Mouse (Mus musculus) heart, embryonic 10.5 days (tissue): ENCODE data around the gene Gm13889. TPM values are rescaled to one million over a fixed set of nuclear protein-coding genes. Genes with fewer than 3 reads are reported as not detected.

Experiments
- DNase-seq: peaks from one replicate; pipeline ENCODE4 v3.0.0-alpha.2; 2017; ENCODE audit warnings: low spot score
- H3K27ac ChIP-seq: fragments of 300-500 bp; sonication (generic); 2 replicates; pipeline ENCODE4 v1.5.1; 2016; ENCODE audit warnings: mild to moderate bottlenecking
- H3K27me3 ChIP-seq: fragments of 300-500 bp; sonication (generic); 2 replicates; pipeline ENCODE4 v1.6.1; 2016; ENCODE audit warnings: mild to moderate bottlenecking; ENCODE audit not compliant: poor library complexity, insufficient read depth, severe bottlenecking
- H3K36me3 ChIP-seq: fragments of 300-500 bp; sonication (generic); 2 replicates; pipeline ENCODE4 v1.6.1; 2016; ENCODE audit warnings: mild to moderate bottlenecking, moderate library complexity
- H3K4me1 ChIP-seq: fragments of 300-500 bp; sonication (generic); 2 replicates; pipeline ENCODE4 v1.6.1; 2016; ENCODE audit warnings: mild to moderate bottlenecking
- H3K4me3 ChIP-seq: fragments of 300-500 bp; sonication (generic); 2 replicates; pipeline ENCODE4 v1.5.1; 2016; ENCODE audit warnings: mild to moderate bottlenecking, moderate library complexity
- H3K9me3 ChIP-seq: fragments of 300-500 bp; sonication (generic); 2 replicates; pipeline ENCODE4 v1.6.1; 2016; ENCODE audit warnings: mild to moderate bottlenecking, moderate library complexity
- WGBS: fragments of 180-500 bp; shearing (Covaris S2); methylation state at CpG from one replicate; pipeline ENCODE4 v1.1.7; 2016; 5-methylcytosine and 5-hydroxymethylcytosine counted together
- polyA plus RNA-seq: library from polyadenylated mRNA; unstranded; fragments of >200 nt; fragmentation: Nextera tagmentation; extraction: Ambion mirVana; gene quantifications from 2 replicates; pipeline ENCODE4 v1.2.1, GENCODE M21; 2016

Gm13889 gene
- 2.6 and 3.1 TPM in 2 replicates for polyA plus RNA-seq

DNA sequence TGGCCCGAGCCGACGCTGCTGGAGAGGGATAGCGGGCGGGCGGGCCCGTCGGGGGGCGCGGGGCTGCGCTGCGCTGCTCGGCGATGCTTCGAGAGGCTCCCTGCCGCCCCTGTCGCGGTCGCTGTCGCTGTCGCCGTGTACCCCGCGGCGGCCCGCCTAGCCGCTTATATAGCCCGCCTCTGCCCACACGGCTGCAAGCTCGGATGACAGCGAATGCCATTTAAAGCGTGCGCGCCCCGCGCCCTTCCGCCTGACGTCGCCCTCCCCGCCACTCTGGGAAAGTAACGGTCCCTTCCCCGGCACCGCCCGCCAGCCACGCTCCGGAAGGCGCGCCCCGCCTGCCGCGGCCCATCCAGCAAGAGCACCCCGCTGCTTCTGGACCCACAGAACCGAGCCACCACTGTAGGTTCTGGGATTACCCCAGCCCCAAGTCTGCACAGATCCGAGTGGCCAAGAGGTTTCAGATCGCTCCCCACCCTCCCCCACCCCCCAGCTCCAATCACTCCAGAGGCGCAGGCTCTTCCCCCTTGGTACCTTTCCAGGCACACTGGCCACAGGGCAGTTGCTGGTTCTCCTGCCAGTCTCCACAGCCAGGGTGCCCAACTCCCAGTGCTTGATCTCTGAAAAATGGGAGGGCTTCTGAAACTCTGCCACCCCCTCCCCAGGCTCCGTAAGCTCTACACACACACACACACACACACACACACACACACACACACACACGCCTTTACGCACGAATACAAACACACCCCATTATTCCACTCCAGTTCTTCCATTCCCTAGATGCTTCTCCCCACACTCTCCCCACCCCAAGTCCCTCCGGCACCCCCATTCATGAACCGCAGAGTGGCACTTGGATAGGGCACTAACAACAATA lies at the start of gene Gm13889:
Gene Gm13889, minus strand, starts transcription at position 294 of the 877 bp plus-strand sequence.
- Histone ChIP-seq H3K9me3 (no peaks in the 10 kb centered on the region), H3K27ac (peak within 1 kb of the TSS; percentile 86), H3K4me1 (peaks cover 31% of the 10 kb centered on the region), H3K27me3 (peaks cover 78% of the 10 kb centered on the region), H3K4me3 (peak within 1 kb of the TSS; percentile 78), H3K36me3 (no peaks in the 10 kb centered on the region)
- no peak for DNase-seq
- WGBS, result 9% methylated on average over 45 of the region's 62 CpGs

DNA sequence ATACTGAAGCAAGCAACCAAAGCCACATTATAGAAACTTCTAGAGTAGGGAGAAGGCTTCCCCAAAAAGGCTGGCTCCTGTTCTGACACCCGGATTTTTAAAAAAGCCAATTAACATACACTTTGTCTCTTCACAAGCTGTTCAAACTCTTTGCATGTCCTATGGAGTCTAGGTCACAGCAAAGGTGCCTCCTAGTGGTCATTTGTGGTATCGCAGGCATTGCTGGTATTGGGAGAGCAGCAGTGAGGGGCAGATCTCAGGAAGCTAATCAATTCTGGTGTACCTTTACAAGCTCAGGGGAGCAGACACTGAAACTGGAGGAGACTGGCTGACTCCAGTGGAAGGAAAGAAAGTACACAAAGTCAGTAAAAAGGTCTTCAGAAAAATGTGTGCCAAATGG lies 45.3 kb upstream of the Gm13889 start:
- WGBS, result 10% methylated on average over 2 of the region's 2 CpGs
- H3K27ac ChIP-seq, result no peak overlapping the region
- no peak overlapping the region for H3K4me3 ChIP-seq
- H3K36me3 ChIP-seq, result peaks cover 91% of the 10 kb centered on the region
- DNase-seq, result peak; percentile 84
- H3K9me3 ChIP-seq, result no peaks in the 10 kb centered on the region
- no peaks in the 10 kb centered on the region for H3K27me3 ChIP-seq
- H3K4me1 ChIP-seq, result no peaks in the 10 kb centered on the region

DNA sequence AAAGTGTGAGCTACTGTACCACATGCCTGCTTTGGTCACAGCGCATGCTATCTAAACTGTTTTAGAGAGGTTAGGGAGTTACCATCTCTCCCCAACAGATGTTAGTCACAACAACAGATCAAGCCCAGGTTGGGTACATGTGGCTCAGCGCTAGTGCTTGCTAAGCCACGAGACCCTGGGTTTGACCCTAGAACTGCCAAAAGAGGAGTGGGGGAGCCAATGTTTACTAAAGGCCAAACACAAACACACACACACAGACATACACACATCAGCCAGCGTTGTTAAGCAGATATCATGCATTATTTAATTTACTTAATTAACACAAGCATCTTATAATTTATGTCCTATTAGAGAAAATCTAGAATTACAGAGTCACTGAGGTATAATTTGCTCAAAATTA lies 44.9 kb upstream of the Gm13889 start:
- Histone ChIP-seq H3K4me3 (no peak overlapping the region), H3K27ac (no peak overlapping the region; the same call in 1 of the 2 replicates), H3K9me3 (no peaks in the 10 kb centered on the region), H3K27me3 (no peaks in the 10 kb centered on the region), H3K36me3 (peaks cover 90% of the 10 kb centered on the region), H3K4me1 (no peaks in the 10 kb centered on the region)
- WGBS, result 80% methylated on average over 4 of the region's 4 CpGs
- no peak for DNase-seq

DNA sequence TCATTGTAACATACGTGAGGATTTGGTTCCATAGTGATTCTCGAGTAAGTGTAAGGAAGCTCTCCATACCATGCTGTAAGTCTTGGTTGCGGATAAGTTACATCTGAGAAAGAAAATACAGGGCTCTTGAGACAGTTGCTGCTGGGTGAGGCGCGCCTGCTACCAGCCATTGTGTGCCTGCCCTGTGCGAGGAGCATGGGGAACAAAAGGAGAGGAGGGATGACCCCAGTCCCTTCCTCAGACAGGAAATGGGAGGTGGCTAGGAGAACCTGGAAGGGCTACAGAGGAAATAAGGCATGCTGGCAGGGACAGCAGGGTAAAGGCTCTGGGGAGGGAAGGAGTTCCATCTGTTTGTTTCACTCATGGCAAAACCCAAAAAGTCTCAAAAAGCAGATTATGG lies 44.4 kb upstream of the Gm13889 start:
- Histone ChIP-seq H3K27ac (no peak overlapping the region; the same call in 1 of the 2 replicates), H3K9me3 (no peaks in the 10 kb centered on the region), H3K4me1 (no peaks in the 10 kb centered on the region), H3K27me3 (no peaks in the 10 kb centered on the region), H3K4me3 (no peak overlapping the region), H3K36me3 (peaks cover 89% of the 10 kb centered on the region)
- WGBS, result 73% methylated on average over 6 of the region's 6 CpGs
- no peak for DNase-seq

DNA sequence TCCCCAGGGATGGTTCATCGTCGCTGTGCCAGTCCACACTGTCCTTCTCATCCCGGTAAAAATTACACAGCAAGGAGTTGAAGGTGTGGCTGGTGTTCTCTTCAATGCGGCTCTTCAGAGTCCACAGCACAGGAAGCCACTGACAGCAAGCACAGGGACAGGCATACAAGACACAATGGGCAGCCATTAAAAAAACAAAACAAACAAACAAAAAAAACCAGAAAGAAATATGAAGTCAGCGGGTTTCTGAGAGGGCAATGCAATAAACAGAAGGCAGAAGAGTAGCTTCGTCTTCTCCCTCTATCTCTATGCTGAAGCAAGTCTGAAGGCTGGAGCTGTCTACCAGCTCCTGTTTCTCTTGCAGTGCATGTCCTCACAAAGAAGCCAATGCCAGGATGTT lies 39.3 kb upstream of the Gm13889 start, which contains the start of gene Gm27027:
Gene Gm27027, minus strand, starts transcription at position 101 of the 400 bp plus-strand sequence.
- Histone ChIP-seq H3K36me3 (peaks cover 66% of the 10 kb centered on the region), H3K9me3 (no peaks in the 10 kb centered on the region), H3K4me1 (peaks cover 19% of the 10 kb centered on the region), H3K4me3 (no peak within 1 kb of the TSS), H3K27me3 (no peaks in the 10 kb centered on the region), H3K27ac (no peak within 1 kb of the TSS)
- whole genome bisulfite sequencing, result 86% methylated on average over 6 of the region's 6 CpGs
- DNase-seq, result no peak

DNA sequence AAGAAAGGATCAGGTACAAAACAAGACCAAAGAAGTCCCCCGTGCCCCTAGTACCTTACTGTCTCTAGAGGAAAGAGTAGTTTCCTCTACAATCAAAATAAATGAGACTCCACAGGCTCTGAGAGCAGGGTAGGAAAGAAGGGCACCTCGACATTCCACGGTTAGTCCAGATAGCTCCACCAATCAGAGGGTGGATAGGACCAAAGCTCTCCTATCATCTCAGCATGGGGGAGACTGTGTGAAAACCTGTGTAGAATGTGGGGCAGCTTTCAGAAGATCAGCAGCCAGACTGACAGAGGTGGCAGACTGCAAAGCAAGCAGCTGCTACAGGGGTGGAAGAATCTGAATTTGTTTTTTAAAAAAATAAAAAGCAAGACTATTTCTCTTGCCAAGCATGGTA lies 35.8 kb upstream of the Gm13889 start:
- no peak overlapping the region for H3K27ac ChIP-seq
- no peaks in the 10 kb centered on the region for H3K9me3 ChIP-seq
- H3K4me1 ChIP-seq, result peaks cover 19% of the 10 kb centered on the region
- no peak overlapping the region for H3K4me3 ChIP-seq
- no peaks in the 10 kb centered on the region for H3K27me3 ChIP-seq
- peaks cover 64% of the 10 kb centered on the region for H3K36me3 ChIP-seq
- DNase-seq, result no peak
- 36% methylated on average over 3 of the region's 3 CpGs for WGBS

DNA sequence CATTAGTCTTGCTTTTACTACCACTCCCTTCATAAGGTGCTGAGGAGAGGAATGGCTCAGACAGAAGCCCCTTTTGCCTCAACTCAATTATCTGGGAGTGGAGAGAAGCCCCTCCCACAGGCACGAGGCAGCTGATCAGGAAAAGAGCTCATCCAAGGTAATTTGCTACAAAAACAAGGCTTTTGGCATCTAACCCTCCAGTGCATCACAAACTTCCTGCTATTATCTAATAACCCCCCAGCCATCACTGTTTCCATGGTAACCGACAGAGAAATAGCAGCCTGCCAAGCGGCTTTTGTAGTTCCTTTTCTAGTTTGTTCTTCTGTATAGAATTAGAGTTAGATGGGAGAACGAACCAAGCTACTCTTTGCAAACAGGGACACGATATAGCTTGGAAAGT lies 35.3 kb upstream of the Gm13889 start:
- WGBS, result 59% methylated on average over 5 of the region's 5 CpGs
- Histone ChIP-seq H3K9me3 (no peaks in the 10 kb centered on the region), H3K27ac (no peak overlapping the region), H3K36me3 (peaks cover 64% of the 10 kb centered on the region), H3K4me1 (peaks cover 19% of the 10 kb centered on the region), H3K27me3 (no peaks in the 10 kb centered on the region), H3K4me3 (no peak overlapping the region)
- no peak for DNase-seq

DNA sequence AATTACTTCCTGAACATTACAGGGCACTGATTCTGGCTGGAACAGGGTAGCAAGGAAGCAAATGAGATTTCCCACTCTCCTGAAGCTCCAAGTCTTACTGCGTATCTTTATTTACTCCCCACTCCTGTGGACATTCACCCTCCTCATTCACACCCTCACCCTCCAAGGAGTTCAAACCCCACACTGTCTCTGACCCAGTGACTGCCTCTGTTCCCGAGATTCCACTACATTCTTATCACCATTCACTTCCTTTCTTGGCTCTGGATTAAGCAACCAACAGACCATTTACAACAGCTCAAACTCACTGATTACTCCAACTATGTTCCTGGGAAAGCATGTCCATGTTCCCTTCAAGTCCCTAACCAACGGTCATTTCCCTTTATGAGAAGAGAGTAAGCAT lies 34.3 kb upstream of the Gm13889 start:
- H3K9me3 ChIP-seq, result no peaks in the 10 kb centered on the region
- no peak overlapping the region for H3K27ac ChIP-seq
- H3K27me3 ChIP-seq, result no peaks in the 10 kb centered on the region
- WGBS, result 60% methylated on average over 3 of the region's 3 CpGs
- H3K36me3 ChIP-seq, result peaks cover 64% of the 10 kb centered on the region
- DNase-seq, result no peak
- no peak overlapping the region for H3K4me3 ChIP-seq
- peaks cover 27% of the 10 kb centered on the region for H3K4me1 ChIP-seq

DNA sequence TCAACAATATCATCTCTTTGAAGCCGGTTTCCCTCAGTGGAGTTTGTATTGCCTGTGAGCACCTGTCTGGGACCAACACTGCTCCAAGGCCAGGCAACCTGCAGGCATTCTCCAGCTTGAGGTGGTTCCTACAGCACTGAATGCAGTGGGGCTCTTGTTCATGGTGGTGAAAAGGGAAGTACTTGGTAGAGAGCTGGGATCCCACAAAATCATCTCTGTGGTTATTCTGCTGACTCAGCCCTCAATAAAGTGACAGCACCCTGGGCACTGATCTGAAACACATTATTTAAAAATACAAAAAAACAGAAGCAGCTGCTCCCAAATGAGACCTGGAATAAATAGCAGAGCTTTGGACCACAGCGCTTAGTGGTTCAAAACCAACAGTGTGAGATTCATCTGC lies 31.4 kb upstream of the Gm13889 start:
- DNase-seq, result no peak
- Histone ChIP-seq H3K9me3 (no peaks in the 10 kb centered on the region), H3K27me3 (no peaks in the 10 kb centered on the region), H3K36me3 (peaks cover 63% of the 10 kb centered on the region), H3K4me3 (no peak overlapping the region), H3K27ac (no peak overlapping the region), H3K4me1 (peaks cover 23% of the 10 kb centered on the region)
- WGBS, result 93% methylated on average over 2 of the region's 2 CpGs

DNA sequence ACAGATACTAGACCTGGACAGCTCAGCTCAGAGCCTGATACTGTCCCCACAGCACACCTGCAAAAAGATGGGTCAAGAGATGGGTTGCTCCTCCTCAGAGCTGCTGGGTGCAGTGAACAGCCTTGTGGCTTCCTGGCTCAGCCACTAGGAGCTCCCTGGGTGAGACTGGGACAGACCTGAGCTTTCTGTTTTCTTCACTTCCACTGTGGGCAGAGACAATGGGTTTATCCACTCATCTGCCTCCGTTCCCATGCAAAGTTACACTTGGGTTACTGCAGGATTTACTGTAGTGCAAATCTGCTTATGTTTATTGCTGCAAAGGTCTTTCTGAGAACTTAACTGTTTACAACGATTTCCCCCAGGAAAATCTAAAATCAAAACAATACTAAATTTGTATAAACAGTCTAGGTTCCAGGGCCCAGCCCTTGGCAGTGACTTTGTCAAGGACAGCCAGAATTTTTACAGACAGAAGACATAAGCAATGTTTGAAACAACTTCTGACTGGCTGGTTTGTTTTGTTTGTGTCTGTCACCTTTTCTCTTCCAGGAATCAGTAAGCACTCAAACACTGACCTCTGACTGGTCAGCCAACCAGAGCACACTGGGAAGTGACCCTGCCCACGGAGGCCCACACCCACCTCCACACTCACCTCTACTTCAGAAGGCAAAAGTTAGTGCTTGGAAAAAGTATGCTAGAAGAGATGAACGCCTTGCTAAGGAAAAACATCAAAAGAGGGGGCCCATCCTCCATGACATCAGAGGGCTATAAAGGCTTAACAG lies 25.6 kb upstream of the Gm13889 start:
- no peak for DNase-seq
- no peak overlapping the region for H3K4me3 ChIP-seq
- 84% methylated on average over 4 of the region's 4 CpGs for WGBS
- no peak overlapping the region for H3K27ac ChIP-seq
- H3K4me1 ChIP-seq, result peaks cover 8% of the 10 kb centered on the region; the same call in 1 of the 2 replicates
- H3K9me3 ChIP-seq, result no peaks in the 10 kb centered on the region
- H3K36me3 ChIP-seq, result peaks cover 72% of the 10 kb centered on the region
- H3K27me3 ChIP-seq, result no peaks in the 10 kb centered on the region

DNA sequence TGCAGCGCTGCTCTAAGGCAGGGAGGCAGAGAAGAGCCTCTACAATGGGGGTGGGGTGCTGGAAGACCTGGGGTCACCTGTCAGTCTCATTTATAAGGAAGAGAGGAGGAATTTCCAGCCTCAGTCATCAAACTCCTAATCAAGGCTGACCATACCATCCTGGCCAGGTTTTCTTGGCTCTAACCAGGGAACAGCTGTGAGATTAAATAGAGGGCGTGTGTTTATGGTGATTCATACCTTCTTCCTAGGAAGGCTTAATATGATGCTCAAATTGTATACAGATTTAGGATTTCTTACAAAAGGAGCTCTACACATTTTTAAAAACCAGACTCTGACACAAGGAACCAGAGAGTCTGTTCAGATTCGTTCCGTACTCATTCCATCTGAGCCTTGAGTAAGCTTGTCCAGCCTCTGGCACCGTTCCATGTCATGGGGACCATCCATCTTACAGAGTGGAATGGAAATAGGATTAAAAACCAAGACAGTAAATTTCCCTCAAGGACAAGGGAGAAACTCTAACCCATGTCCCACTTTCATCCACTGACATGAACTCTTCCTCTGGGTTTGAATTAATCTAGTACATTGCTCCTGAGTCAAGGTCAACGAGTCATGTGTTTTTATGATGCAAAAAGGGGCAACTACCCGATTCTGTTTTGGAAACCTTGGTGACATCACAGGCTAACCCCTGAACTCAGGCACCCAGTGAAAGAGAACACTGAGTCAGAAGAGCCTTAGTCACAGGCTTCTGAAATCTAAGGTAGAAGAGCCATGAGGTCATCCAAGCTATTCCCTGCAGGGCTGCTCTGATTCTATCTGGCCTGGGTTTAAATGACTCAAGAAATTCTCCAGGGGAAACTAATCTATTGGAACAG lies 22.5 kb upstream of the Gm13889 start:
- no peak for DNase-seq
- peaks cover 7% of the 10 kb centered on the region for H3K27me3 ChIP-seq
- peaks cover 51% of the 10 kb centered on the region for H3K36me3 ChIP-seq
- no peaks in the 10 kb centered on the region for H3K9me3 ChIP-seq
- peaks cover 26% of the 10 kb centered on the region for H3K4me1 ChIP-seq
- H3K27ac ChIP-seq, result no peak overlapping the region
- 87% methylated on average over 7 of the region's 7 CpGs for WGBS
- no peak overlapping the region for H3K4me3 ChIP-seq

DNA sequence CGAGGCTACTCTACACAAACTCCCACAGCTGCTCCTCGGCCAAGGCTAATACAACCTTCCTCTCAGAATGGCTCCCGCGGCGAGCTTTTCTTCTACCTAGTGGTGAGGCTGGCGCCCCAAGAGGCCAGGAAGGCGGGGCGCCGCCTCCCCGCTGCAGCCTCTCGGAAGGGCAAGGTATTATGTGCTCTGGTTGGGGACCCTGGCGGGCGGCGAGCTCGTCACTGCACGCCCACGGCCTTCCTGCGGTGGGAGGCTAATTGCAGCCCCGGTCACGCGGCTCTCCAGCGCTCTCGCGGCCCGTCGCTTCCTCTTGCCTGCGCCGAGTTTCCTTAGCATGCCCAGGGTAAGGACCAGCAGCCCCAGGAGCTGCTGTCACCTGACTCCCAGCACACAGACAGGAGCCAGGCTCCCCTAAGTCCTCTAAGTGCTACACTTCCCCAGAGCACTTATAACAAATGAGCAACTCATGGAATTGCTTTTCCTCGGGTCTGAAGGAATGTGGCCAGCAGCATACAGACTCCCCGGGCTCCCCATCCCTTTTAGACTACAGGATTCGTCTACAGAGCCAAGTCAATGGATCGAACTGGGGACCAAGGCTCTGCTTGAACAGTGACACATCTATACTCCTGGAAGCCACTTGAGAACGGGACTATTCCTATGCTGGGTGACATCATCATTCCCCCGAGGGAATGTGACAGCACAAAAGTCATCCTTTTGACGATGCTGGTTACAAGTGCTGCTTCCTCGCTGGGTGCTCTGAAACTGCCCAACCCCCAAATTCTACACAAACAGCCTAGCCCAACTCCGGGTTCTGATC lies 19.6 kb upstream of the Gm13889 start:
- Histone ChIP-seq H3K9me3 (no peaks in the 10 kb centered on the region), H3K27ac (peak overlapping the region; percentile 85), H3K4me1 (peaks cover 26% of the 10 kb centered on the region), H3K36me3 (peaks cover 28% of the 10 kb centered on the region), H3K27me3 (peaks cover 28% of the 10 kb centered on the region), H3K4me3 (peak overlapping the region; percentile 64)
- WGBS, result 1% methylated on average over 37 of the region's 37 CpGs
- peak; percentile 82 for DNase-seq
